Mouse (Mus musculus): Measurements from ENCODE around the gene Ranbp2. TPM values are rescaled to one million over a fixed set of nuclear protein-coding genes. Genes with fewer than 3 reads are reported as not detected.
A peak's percentile ranks its signal among the peaks of the same experiment; 100 is the strongest.

Gene Ranbp2
- 17.5 and 18.7 TPM in 2 replicates for polyA plus RNA-seq (2012; rRNA removed)

GRCm38 (mm10) chr10:58446384-58447279 lies at the start of gene Ranbp2:
Ranbp2 (plus strand) TSS chr10:58446920.
- peak; percentile 95 to 99 for DNase-seq (ENCODE audit: extremely low spot score in 1 of 2, low spot score in 1 of 2)

DNA sequence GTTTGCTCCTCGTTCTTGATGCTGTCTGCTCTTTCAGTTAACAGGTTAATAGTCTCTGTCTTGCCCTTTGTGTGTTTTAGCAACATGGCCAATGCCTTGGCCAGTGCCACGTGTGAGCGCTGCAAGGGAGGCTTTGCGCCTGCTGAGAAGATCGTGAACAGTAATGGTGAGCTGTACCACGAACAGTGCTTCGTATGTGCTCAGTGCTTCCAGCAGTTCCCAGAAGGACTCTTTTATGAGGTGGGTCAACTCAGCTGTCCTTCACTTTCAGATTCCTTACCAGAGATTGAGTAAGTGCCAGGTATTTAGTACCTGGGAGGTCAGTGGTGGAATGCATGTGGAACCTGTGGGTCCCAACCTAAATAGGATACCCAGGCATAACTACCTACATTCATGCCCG lies 47.8 kb upstream of the Ranbp2 start:
- no peak for DNase-seq (ENCODE audit: extremely low spot score in 1 of 2, low spot score in 1 of 2)

- DNase-seq (ENCODE audit: extremely low spot score in 1 of 2, low spot score in 1 of 2): peak; percentile 38 to 68
Observed at GRCm38 (mm10) chr10:58401838-58402237, 44.9 kb upstream of the Ranbp2 start.

DNA sequence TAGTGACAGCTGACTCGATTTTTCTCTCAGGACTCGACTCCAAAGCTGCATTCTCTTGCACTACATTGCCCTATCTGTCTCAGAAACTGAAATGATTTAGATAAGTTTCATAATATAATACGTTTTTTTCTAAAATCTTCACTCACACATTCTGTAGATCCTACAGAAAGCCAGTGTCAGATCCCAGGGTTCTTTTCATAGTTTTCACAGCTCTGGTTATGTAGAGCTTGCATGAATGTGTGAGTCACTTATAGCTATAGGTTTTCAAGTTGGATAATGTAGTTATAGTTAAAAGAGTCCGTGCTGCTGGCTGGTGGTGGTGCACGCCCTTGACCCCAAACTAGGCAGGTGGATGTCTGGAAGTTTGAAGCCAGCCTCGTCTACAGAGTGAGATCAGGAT lies 42.1 kb upstream of the Ranbp2 start:
- DNase-seq (ENCODE audit: extremely low spot score in 1 of 2, low spot score in 1 of 2): no peak

DNA sequence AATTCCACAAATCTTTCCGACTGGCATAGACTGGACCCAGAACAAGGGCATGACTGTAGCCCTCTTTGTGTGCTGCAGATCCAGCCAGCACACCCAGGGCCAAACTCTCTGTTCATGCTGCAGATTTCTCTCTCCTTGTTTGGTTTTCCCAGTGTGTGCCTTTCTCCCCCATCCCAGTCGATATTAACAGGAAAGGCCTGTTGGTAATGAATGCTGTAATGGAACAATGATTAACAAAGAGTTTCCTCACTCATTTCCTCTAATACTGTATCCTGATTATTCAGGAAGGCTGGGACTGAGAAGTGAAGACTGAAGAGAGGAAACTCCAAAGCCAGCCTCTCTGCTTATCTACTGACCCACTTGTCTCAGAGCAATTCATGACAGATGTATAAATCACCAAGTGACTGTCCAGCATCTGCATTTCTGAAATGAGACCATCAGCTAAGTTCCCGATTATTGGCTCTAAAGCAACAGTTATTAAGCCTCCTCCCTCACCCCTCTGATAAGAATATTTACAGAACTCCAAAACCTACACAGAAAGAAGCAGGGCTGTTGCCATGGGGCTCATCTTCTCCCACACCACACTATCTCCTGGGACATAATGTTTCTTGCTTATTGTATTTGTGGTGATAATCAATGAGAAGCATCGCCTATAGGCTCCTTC lies 41.3 kb upstream of the Ranbp2 start:
- DNase-seq (ENCODE audit: extremely low spot score in 1 of 2, low spot score in 1 of 2): no peak

GRCm38 (mm10) chr10:58405949-58406305 lies 40.8 kb upstream of the Ranbp2 start:
- no peak for DNase-seq (ENCODE audit: extremely low spot score in 1 of 2, low spot score in 1 of 2)

GRCm38 (mm10) chr10:58412331-58412730 lies 34.4 kb upstream of the Ranbp2 start:
- DNase-seq (ENCODE audit: extremely low spot score in 1 of 2, low spot score in 1 of 2): no peak

DNA sequence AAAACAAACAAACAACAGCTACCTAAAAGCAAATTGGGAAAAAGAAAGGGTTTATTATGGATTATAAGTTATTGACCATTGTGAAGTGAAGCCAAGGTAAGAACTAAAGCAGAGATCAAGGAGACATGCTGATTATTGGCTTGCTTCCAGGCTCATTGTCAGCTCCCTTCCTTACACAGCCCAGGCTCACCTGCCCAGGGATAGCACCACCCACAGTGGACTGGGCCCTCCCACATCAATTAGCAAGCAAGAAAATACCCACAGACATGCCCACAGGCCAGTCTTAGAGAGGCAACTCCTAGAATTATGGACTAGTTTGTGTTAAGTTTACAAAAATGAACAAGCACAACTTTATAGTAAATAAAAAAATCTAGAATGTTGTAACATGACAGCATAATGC lies 33.9 kb upstream of the Ranbp2 start:
- DNase-seq (ENCODE audit: extremely low spot score in 1 of 2, low spot score in 1 of 2): no peak

- DNase-seq (ENCODE audit: extremely low spot score in 1 of 2, low spot score in 1 of 2): no peak
Observed at GRCm38 (mm10) chr10:58416702-58417101, 30.0 kb upstream of the Ranbp2 start.

GRCm38 (mm10) chr10:58418290-58418971 lies 28.3 kb upstream of the Ranbp2 start:
- no peak for DNase-seq (ENCODE audit: extremely low spot score in 1 of 2, low spot score in 1 of 2)

- no peak for DNase-seq (ENCODE audit: extremely low spot score in 1 of 2, low spot score in 1 of 2)
Observed at GRCm38 (mm10) chr10:58427930-58428329, 18.8 kb upstream of the Ranbp2 start.

DNA sequence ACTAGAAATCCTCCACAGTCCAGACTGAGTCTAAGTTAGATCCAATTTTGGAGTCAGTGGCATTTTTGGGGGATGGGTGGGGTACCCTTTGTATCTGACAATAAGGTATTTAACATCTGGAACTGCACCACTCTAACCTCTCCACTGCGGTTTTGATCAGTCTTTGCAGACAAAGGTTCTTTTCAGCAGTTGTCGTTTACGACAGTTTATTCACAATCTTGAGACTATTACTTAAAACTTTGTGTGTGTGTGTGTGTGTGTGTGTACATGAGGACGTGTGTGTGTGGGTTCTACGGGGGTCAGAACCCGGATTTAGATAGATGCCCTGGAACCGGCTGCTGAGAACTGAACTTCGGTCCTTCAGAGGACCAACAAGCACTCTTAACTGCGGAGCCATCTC lies 870 bp upstream of the Ranbp2 start:
- DNase-seq (ENCODE audit: extremely low spot score in 1 of 2, low spot score in 1 of 2): peak in 1 of 2 experiments; percentile 10

DNA sequence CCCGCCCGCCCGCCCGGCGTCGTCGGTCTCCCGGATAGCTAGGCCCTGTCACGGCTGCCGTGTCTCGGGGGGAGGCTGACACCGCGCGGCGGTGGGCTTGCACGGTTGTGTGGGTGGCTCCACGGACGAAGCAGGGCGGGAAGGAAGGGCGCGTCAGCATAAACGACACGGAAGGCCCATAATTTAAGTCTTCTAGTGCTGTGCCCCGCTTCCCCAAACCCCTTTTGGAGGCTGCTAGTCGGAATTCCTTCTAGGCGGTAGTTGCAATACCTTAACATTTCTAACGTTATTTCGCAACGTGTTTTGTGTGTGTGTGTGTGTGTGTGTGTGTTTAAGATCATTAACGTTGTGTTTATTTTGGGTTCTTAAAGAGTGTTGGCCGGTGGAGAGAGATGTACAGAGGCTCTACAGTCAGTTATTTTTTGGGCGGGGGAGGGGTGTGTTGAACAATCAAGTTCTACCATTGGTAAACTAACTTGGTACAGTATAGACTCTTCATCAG lies 611 bp downstream of the Ranbp2 start:
- peak in 1 of 2 experiments; percentile 22 for DNase-seq (ENCODE audit: extremely low spot score in 1 of 2, low spot score in 1 of 2)

GRCm38 (mm10) chr10:58451575-58451974 lies 4.9 kb downstream of the Ranbp2 start:
- DNase-seq (ENCODE audit: extremely low spot score in 1 of 2, low spot score in 1 of 2): no peak

GRCm38 (mm10) chr10:58452185-58452584 lies 5.5 kb downstream of the Ranbp2 start:
- DNase-seq (ENCODE audit: extremely low spot score in 1 of 2, low spot score in 1 of 2): no peak

GRCm38 (mm10) chr10:58459896-58460295 lies 13.2 kb downstream of the Ranbp2 start:
- DNase-seq (ENCODE audit: extremely low spot score in 1 of 2, low spot score in 1 of 2): no peak

- peak; percentile 16 to 63 for DNase-seq (ENCODE audit: extremely low spot score in 1 of 2, low spot score in 1 of 2)
Observed at GRCm38 (mm10) chr10:58477086-58477755, 30.5 kb downstream of the Ranbp2 start.

DNA sequence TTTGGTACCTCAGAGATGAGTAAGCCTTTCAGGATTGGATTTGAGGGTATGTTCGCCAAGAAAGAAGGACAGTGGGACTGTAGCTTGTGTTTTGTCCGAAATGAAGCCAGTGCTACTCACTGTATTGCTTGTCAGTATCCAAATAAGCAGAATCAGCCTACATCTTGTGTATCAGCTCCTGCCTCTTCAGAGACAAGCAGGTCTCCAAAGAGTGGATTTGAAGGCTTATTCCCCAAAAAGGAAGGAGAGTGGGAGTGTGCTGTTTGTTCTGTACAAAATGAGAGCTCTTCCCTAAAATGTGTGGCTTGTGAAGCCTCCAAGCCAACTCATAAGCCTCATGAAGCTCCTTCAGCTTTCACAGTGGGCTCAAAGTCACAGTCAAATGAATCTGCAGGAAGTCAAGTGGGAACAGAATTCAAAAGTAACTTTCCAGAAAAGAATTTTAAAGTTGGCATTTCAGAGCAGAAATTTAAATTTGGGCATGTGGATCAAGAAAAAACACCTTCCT lies 31.4 kb downstream of the Ranbp2 start:
- peak; percentile 13 to 33 for DNase-seq (ENCODE audit: extremely low spot score in 1 of 2, low spot score in 1 of 2)

GRCm38 (mm10) chr10:58479954-58480490 lies 33.3 kb downstream of the Ranbp2 start:
- DNase-seq (ENCODE audit: extremely low spot score in 1 of 2, low spot score in 1 of 2): peak in 1 of 2 experiments; percentile 30

DNA sequence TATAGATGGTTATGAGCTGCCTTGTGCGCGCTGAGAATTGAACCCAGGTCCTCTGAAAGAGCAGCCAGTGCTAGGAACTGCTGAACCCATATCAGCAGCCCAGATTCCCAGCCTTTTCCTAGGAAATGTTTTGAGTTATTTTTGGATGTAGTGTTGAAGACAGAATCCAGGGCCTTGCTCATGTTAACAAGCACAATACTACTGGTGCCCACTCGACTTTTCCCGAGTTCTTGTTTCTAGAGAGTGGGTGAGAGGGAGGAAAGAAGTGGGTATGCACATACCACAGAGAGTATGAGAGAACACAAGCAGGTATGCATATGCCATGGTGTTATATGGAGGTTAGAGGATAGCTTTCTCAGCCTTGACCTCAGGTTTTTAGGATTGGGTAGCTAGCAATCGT lies 44.3 kb downstream of the Ranbp2 start:
- no peak for DNase-seq (ENCODE audit: extremely low spot score in 1 of 2, low spot score in 1 of 2)
